Mouse (Mus musculus) liver, adult 2 months (tissue): ENCODE results near the gene Alox5ap.

Source experiments
- CTCF ChIP-seq: fragments of 200-500 bp; IDR thresholded peaks from 2 replicates; pipeline ENCODE4 v1.5.1; 2011; ENCODE audit warnings: low read depth, low read length, control low read depth
- POLR2A ChIP-seq: fragments of 200-500 bp; IDR thresholded peaks from 2 replicates; pipeline ENCODE4 v1.6.1; 2011; ENCODE audit warnings: low read length, control low read depth; ENCODE audit not compliant: insufficient read depth; ENCODE audit errors: extremely low read depth

DNA sequence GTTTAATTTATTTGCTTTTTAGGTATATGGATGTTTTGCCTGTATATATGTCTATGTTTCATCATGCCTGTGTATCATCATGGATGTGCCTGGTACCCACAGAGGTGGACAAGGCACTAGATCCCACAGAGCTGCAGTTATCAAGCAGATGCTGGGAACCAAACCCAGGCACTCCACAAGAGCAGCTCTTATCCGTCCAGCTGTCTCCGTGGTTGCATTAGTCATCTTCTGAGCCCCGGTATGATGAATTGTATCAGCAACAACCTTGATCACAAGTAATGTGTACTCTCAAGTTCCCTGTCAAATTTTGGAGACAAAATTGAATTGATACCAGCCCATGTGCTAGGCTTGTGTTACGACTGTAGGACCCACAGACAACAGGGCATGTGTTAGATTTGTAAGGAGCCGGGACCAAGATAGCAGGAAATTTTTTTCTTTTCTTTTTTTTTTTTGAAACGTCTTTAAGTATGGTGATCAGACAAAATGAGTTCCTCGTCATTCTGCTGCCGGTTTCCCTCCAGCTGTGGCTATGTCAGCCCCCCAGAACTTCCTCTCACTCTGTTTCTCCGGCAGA lies 19.1 kb upstream of the Alox5ap start:
- TF ChIP-seq CTCF (no peak), POLR2A (no peak)
